Mouse (Mus musculus): Measurements from ENCODE around the gene Cbfa2t3.

- TF ChIP-seq CTCF (IDR thresholded peaks at IDR 0.05; ENCODE audit: low read depth, low read length) (no peak), POLR2A (IDR thresholded peaks at IDR 0.05; ENCODE audit: extremely low read depth, insufficient read depth, low read length) (no peak)
These were observed 27.9 kb upstream of the Cbfa2t3 start for GRCm38 (mm10) chr8:122726789-122727188.

All from liver, adult 2 months (tissue).